8 mouse cellular contexts compared by ENCODE assay signal in the genomic region with DNA sequence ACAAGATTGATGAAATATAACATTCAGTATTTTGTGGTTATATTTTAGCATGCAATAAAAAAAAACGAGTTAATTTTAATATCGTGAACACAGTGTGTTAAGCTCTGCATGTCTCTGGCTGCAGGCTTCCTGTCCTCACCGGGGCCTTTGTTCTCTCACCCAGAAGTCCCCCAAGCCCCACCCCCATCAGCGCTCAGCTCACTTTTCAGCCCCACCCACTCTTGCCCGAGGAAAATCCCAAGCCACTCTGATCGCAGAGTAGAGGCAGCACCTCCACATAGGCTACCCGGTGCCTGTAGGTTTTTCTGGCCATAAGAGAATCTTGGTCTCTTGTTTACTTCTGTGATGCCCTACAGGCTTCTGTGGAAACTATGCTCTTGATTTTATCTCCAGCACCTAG. TPM values are rescaled to one million over a fixed set of nuclear protein-coding genes. Genes with fewer than 3 reads are reported as not detected.
DNase-seq lines count a peak whose midpoint lies in the region; ATAC-seq and TF ChIP-seq lines count a peak whose summit lies in the region.

No protein-coding gene starts in this region.

- no peaks in the 10 kb centered on the region for H3K27me3 ChIP-seq in heart, embryonic 10.5 days (ENCODE audit: insufficient read depth, poor library complexity, severe bottlenecking)
- no peaks in the 10 kb centered on the region for H3K27me3 ChIP-seq in liver, postnatal 0 days (ENCODE audit: insufficient read depth, low read length)
- no peaks in the 10 kb centered on the region for H3K27me3 ChIP-seq in neural tube, embryonic 11.5 days (ENCODE audit: control insufficient read depth, insufficient read depth, low read length)

- H3K9me3 ChIP-seq in heart, embryonic 10.5 days: no peaks in the 10 kb centered on the region
- no peaks in the 10 kb centered on the region for H3K9me3 ChIP-seq in liver, postnatal 0 days (ENCODE audit: low read length)
- H3K9me3 ChIP-seq in neural tube, embryonic 11.5 days (ENCODE audit: control insufficient read depth, low read length): no peaks in the 10 kb centered on the region

- peak overlapping the region; percentile 71 for H3K4me2 ChIP-seq in liver, postnatal 0 days (ENCODE audit: low read depth, low read length)
- H3K4me2 ChIP-seq in neural tube, embryonic 11.5 days (ENCODE audit: low read depth): peak overlapping the region; percentile 60

- H3K9ac ChIP-seq in liver, postnatal 0 days (replicated peaks): no peak overlapping the region
- H3K9ac ChIP-seq in neural tube, embryonic 11.5 days (ENCODE audit: low read length): no peak overlapping the region; the same call in 1 of the 2 replicates

- under 1% methylated on average over 7 of the region's 7 CpGs for WGBS in heart, embryonic 10.5 days
- WGBS in liver, postnatal 0 days (ENCODE audit: insufficient replicate concordance): 0% methylated on average over 7 of the region's 7 CpGs
- under 1% methylated on average over 7 of the region's 7 CpGs for WGBS in neural tube, embryonic 11.5 days

- TF ChIP-seq EP300 in liver, postnatal 0 days (IDR thresholded peaks at IDR 0.05; ENCODE audit: low read depth): no peak

- no peak for TF ChIP-seq CTCF in layer of hippocampus, adult 2 months (conservative IDR thresholded peaks at IDR 0.05)
- no peak for TF ChIP-seq CTCF in liver, postnatal 0 days (IDR thresholded peaks at IDR 0.05; ENCODE audit: low read depth)

- peak overlapping the region; percentile 90 for H3K27ac ChIP-seq in layer of hippocampus, adult 2 months
- H3K27ac ChIP-seq in heart, embryonic 10.5 days: peak overlapping the region; percentile 83
- no peak overlapping the region for H3K27ac ChIP-seq in liver, postnatal 0 days (ENCODE audit: low read depth)
- H3K27ac ChIP-seq in neural tube, embryonic 11.5 days (ENCODE audit: low read depth, low read length): peak overlapping the region; percentile 79

- DNase-seq in layer of hippocampus, adult 2 months (ENCODE audit: low spot score in 2 of 2): peak in 1 of 2 experiments; percentile 23
- no peak for DNase-seq in layer of hippocampus, adult 9-10 months (ENCODE audit: low spot score)
- DNase-seq in heart, embryonic 10.5 days (ENCODE audit: low spot score): peak; percentile 89
- peak; percentile 7 to 21 for DNase-seq in kidney, adult 8-10 months
- DNase-seq in liver, postnatal 0 days: peak; percentile 55
- DNase-seq in neural tube, embryonic 11.5 days (ENCODE audit: low spot score): peak; percentile 85
- peak; percentile 45 for DNase-seq in thymus, postnatal 4 days

- ATAC-seq in common myeloid progenitor, adult 5-6 weeks (replicated peaks; ENCODE audit: low read depth, poor library complexity, severe bottlenecking): peak; percentile 81
- ATAC-seq in liver, postnatal 0 days: peak; percentile 70
- ATAC-seq in neural tube, embryonic 11.5 days (ENCODE audit: insufficient read depth, low FRiP score, low TSS enrichment): peak; percentile 89

- H3K4me1 ChIP-seq in heart, embryonic 10.5 days: peaks cover 5% of the 10 kb centered on the region; the same call in 1 of the 2 replicates
- no peaks in the 10 kb centered on the region for H3K4me1 ChIP-seq in liver, postnatal 0 days (ENCODE audit: insufficient read depth)
- peaks cover 5% of the 10 kb centered on the region; the same call in 1 of the 2 replicates for H3K4me1 ChIP-seq in neural tube, embryonic 11.5 days (ENCODE audit: control insufficient read depth, insufficient read depth, low read length)

- H3K4me3 ChIP-seq in layer of hippocampus, adult 2 months: peak overlapping the region; percentile 53
- H3K4me3 ChIP-seq in heart, embryonic 10.5 days: peak overlapping the region; percentile 55
- peak overlapping the region; percentile 30; the same call in 1 of the 2 replicates for H3K4me3 ChIP-seq in liver, postnatal 0 days (ENCODE audit: low read depth, low read length)
- peak overlapping the region; percentile 16 for H3K4me3 ChIP-seq in neural tube, embryonic 11.5 days (ENCODE audit: low read depth, low read length)

- no peaks in the 10 kb centered on the region for H3K36me3 ChIP-seq in heart, embryonic 10.5 days
- no peaks in the 10 kb centered on the region for H3K36me3 ChIP-seq in liver, postnatal 0 days (replicated peaks; ENCODE audit: insufficient read depth, low read length)
- no peaks in the 10 kb centered on the region for H3K36me3 ChIP-seq in neural tube, embryonic 11.5 days (ENCODE audit: control insufficient read depth, insufficient read depth, low read length)

RNA-seq across cellular contexts. Expression of a gene that starts 50.4 kb away (rescaled TPM):
- total RNA-seq in layer of hippocampus, adult 2 months (2021): 1 to 10 TPM; 3.1 to 3.5 TPM
- total RNA-seq in common myeloid progenitor, adult 5-6 weeks (2017): 0.05 TPM in 1 of 2 replicates, not detected in the other
- polyA plus RNA-seq in heart, embryonic 10.5 days (2016; fragmentation: Nextera tagmentation; extraction: Ambion mirVana): 0.15 TPM in 1 of 2 replicates, not detected in the other
- 0.12 TPM in 1 of 2 replicates, not detected in the other for polyA plus RNA-seq in liver, postnatal 0 days (2015; fragmentation: Nextera tagmentation; extraction: Ambion mirVana)
- polyA plus RNA-seq in neural tube, embryonic 11.5 days (2014; fragmentation: Nextera tagmentation; extraction: Ambion mirVana): 0.28 TPM in 1 of 2 replicates, not detected in the other
